Mouse (Mus musculus) right cerebral cortex, adult 2 months (tissue): ENCODE results near the gene Gm13277.
"Not testable (repeated sequence)": the region's sequence is repeated elsewhere in the genome, so short reads cannot be mapped to it uniquely, and the experiment has no call there.

Experiments used
- DNase-seq, 2 experiments: peaks; one replicate each; pipeline ENCODE4 v3.0.0; 2021 to 2022; ENCODE audit warnings: low spot score in 2 of 2

The Gm13277 gene

DNA sequence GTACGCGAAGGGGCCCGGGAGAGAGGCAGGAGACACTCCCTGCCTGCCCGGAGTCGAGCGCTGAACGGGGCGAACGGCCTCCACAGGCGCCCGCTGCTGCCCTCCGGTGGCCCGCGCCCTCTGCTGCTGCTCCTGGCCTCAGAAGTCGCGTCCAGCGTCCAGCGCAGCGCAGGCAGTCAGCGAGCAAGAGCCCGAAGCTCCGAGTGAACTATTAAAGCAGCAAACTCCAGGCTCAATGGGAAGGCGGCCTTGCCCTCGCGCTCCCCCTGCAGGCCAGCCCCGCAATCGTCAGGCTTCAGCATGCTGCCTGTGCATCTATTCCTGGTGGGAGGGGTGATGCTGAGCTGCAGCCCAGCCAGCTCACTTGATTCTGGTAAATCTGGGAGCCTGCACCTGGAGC lies 3.0 kb upstream of the Gm13277 start, which contains the start of gene Gm13276:
Gm13276 (plus strand) TSS at position 301 of the 400 bp plus-strand sequence.
- not testable (repeated sequence) for DNase-seq

DNA sequence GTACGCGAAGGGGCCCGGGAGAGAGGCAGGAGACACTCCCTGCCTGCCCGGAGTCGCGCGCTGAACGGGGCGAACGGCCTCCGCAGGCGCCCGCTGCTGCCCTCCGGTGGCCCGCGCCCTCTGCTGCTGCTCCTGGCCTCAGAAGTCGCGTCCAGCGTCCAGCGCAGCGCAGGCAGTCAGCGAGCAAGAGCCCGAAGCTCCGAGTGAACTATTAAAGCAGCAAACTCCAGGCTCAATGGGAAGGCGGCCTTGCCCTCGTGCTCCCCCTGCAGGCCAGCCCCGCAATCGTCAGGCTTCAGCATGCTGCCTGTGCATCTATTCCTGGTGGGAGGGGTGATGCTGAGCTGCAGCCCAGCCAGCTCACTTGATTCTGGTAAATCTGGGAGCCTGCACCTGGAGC lies 2.8 kb downstream of the Gm13277 start, which contains the start of gene Gm13278:
Gm13278 (plus strand) TSS at position 301 of the 400 bp plus-strand sequence.
- DNase-seq: not testable (repeated sequence)

DNA sequence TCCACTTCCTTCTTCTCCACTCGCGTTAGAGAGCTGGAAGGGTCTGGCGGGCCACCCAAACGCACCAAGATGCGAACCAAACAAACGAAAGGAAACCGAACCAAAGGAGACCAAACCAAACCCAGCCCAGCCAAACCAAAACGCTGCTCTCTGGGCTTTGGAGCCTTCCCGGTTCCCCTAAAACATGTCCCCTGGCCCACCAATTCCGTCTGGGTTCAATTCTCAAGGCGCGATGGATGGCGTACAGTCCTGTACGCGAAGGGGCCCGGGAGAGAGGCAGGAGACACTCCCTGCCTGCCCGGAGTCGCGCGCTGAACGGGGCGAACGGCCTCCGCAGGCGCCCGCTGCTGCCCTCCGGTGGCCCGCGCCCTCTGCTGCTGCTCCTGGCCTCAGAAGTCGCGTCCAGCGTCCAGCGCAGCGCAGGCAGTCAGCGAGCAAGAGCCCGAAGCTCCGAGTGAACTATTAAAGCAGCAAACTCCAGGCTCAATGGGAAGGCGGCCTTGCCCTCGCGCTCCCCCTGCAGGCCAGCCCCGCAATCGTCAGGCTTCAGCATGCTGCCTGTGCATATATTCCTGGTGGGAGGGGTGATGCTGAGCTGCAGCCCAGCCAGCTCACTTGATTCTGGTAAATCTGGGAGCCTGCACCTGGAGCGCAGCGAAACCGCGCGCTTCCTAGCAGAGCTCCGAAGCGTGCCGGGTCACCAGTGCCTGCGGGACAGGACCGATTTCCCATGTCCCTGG lies 5.7 kb downstream of the Gm13277 start, which contains the start of gene Gm13275:
Gm13275 (plus strand) TSS at position 552 of the 740 bp plus-strand sequence.
- DNase-seq: peak; percentile 55 to 66

DNA sequence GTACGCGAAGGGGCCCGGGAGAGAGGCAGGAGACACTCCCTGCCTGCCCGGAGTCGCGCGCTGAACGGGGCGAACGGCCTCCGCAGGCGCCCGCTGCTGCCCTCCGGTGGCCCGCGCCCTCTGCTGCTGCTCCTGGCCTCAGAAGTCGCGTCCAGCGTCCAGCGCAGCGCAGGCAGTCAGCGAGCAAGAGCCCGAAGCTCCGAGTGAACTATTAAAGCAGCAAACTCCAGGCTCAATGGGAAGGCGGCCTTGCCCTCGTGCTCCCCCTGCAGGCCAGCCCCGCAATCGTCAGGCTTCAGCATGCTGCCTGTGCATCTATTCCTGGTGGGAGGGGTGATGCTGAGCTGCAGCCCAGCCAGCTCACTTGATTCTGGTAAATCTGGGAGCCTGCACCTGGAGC lies 8.7 kb downstream of the Gm13277 start, which contains the start of gene Gm13279:
Gm13279 (plus strand) TSS at position 301 of the 400 bp plus-strand sequence.
- not testable (repeated sequence) for DNase-seq

DNA sequence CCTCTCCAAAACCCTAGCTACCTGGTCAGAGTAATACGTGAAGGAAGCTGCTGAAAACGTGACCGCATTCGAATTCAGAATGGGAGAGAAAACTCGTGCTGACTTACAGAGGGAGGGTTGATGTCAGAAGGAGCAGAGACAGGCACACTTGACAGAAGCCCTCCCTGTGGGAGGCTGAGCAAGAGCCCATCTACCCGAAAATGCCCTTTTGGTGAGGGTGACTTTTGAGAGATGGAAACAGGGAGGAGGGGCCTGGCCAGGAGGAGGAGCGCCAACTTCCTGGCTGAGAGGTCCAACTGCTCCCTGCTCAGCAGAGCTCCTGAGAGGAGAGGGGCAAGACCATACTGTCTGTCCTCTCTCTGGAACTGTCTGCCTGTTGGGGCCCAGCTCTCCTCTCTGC lies 10.9 kb downstream of the Gm13277 start, which contains the start of gene Gm13285:
Gm13285 (plus strand) TSS at position 301 of the 400 bp plus-strand sequence.
- DNase-seq: not testable (repeated sequence)

DNA sequence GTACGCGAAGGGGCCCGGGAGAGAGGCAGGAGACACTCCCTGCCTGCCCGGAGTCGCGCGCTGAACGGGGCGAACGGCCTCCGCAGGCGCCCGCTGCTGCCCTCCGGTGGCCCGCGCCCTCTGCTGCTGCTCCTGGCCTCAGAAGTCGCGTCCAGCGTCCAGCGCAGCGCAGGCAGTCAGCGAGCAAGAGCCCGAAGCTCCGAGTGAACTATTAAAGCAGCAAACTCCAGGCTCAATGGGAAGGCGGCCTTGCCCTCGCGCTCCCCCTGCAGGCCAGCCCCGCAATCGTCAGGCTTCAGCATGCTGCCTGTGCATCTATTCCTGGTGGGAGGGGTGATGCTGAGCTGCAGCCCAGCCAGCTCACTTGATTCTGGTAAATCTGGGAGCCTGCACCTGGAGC lies 14.5 kb downstream of the Gm13277 start, which contains the start of gene Gm13287:
Gm13287 (plus strand) TSS at position 301 of the 400 bp plus-strand sequence.
- DNase-seq: not testable (repeated sequence)

DNA sequence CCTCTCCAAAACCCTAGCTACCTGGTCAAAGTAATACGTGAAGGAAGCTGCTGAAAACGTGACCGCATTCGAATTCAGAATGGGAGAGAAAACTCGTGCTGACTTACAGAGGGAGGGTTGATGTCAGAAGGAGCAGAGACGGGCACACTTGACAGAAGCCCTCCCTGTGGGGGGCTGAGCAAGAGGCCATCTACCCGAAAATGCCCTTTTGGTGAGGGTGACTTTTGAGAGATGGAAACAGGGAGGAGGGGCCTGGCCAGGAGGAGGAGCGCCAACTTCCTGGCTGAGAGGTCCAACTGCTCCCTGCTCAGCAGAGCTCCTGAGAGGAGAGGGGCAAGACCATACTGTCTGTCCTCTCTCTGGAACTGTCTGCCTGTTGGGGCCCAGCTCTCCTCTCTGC lies 16.8 kb downstream of the Gm13277 start, which contains the start of gene Gm13288:
Gm13288 (plus strand) TSS at position 301 of the 400 bp plus-strand sequence.
- not testable (repeated sequence) for DNase-seq

DNA sequence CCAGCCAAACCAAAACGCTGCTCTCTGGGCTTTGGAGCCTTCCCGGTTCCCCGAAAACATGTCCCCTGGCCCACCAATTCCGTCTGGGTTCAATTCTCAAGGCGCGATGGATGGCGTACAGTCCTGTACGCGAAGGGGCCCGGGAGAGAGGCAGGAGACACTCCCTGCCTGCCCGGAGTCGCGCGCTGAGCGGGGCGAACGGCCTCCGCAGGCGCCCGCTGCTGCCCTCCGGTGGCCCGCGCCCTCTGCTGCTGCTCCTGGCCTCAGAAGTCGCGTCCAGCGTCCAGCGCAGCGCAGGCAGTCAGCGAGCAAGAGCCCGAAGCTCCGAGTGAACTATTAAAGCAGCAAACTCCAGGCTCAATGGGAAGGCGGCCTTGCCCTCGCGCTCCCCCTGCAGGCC lies 17.3 kb downstream of the Gm13277 start:
- not testable (repeated sequence) for DNase-seq

DNA sequence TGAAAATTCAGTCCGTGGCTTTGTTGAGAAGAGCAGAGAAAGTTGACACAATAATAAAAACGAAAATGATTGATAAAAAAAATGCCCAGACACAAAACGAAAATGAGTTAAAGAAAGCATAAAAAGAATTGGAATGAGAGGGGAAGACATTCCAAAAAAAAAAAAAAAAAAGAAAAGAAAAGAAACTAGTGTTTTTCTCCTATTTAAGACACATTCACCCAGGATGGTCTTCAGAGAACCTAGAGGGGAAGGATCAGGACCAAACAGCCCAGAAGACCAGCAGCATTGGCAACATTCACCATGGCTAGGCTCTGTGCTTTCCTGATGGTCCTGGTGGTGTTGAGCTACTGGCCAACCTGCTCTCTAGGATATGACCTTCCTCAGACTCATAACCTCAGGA lies 27.5 kb downstream of the Gm13277 start, which contains the start of gene Ifna7:
Ifna7 (plus strand) TSS at position 301 of the 400 bp plus-strand sequence.
- DNase-seq: no peak

DNA sequence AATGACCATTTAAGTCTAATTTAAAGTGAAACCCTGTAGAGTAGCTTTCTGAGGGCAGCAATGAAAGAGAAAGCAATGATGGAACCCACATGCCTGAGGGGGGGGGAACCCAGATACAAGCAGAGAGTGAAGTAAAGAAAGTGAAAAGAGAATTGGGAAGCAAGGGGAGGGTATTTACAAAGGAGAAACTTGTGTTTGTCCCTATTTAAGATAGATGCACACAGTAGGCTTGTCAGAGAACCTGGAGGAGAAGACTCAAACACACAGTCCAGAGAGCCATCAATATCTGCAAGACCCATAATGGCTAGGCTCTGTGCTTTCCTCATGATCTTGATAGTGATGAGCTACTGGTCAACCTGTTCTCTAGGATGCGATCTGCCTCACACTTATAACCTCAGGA lies 31.2 kb downstream of the Gm13277 start, which contains the start of gene Ifna11:
Ifna11 (plus strand) TSS at position 301 of the 400 bp plus-strand sequence.
- no peak for DNase-seq

DNA sequence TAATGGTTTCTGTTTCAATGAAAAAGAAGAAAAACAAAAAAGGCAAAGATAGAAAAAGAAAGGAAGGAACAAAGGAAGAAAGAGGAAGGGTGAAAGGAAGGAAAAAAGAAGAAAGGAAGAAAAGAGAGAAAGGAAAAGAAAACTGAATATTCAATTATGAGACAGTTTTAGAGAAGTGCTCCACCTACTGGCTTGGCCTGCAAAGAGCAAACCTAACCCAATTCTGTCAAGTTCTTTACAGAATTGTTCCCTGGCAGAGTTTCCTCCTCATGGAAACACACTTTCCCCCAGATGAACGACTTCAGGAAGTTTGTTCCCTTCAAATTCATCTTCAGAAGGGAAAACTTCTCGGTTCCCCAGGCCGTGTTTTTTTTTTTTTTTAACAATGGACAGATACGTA lies 34.6 kb downstream of the Gm13277 start:
- peak; percentile 18 to 26 for DNase-seq

DNA sequence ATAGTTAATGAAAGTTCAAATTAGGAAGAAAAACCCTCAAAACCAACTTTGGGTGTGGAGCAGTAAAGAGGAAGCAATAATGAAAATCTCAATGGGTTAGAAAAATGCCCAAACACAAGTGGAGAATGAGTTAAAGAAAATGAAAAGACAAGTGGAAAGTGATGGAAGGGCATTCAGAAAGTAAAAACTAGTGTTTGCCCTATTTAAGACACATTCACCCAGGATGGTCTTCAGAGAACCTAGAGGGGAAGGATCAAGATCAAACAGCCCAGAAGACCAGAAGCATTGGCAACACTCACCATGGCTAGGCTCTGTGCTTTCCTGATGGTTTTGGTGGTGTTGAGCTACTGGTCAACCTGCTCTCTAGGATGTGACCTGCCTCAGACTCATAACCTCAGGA lies 38.7 kb downstream of the Gm13277 start, which contains the start of gene Ifna6:
Ifna6 (plus strand) TSS at position 301 of the 400 bp plus-strand sequence.
- not testable (repeated sequence) for DNase-seq

DNA sequence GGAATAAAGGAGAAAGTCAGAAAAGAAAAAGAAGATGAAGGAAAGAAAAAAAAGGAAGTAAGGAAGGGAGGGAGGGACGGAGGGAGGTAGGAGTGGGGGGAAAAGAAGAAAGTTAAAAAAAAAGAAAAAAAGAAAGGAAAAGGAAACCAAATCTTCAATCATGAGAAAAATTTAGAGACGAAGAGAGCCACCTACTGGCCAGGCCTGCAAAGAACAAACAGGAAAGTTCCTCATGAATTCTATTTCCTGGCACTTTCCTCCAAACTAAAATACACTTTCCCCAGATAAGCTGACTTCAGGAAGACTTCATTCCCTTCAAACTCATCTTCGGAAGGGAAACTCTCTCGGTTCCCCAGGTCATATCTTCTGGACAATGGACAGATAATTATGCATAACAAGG lies 42.1 kb downstream of the Gm13277 start:
- DNase-seq: peak; percentile 48 to 66

DNA sequence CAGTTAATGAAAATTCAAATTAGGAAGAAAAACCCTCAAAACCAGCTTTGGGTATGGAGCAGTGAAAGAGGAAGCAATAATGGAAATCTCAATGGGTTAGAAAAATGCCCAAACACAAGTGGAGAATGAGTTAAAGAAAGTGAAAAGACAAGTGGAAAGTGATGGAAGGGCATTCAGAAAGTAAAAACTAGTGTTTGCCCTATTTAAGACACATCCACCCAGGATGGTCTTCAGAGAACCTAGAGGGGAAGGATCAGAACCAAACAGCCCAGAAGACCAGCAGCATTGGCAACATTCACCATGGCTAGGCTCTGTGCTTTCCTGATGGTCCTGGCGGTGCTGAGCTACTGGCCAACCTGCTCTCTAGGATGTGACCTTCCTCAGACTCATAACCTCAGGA lies 46.8 kb downstream of the Gm13277 start, which contains the start of gene Ifna5:
Ifna5 (plus strand) TSS at position 301 of the 400 bp plus-strand sequence.
- not testable (repeated sequence) for DNase-seq
